Mouse (Mus musculus): ENCODE results near the gene Cdc45.

GRCm38 (mm10) chr16:18778461-18778860 lies 33.3 kb downstream of the Cdc45 start:
- TF ChIP-seq POLR2A (IDR thresholded peaks at IDR 0.05; ENCODE audit: low read depth, low read length): no peak
- no peak for TF ChIP-seq CTCF (IDR thresholded peaks at IDR 0.05; ENCODE audit: extremely low read depth, insufficient read depth, insufficient read length, insufficient replicate concordance)

Measured in spleen, adult 2 months (tissue).